Mouse (Mus musculus): Measurements from ENCODE around the gene Fmc1. TPM values are rescaled to one million over a fixed set of nuclear protein-coding genes. Genes with fewer than 3 reads are reported as not detected.
"Not testable (repeated sequence)": the region's sequence is repeated elsewhere in the genome, so short reads cannot be mapped to it uniquely, and the experiment has no call there.

Gene Fmc1
- polyA plus RNA-seq, 1 experiment from 2014 or later: 121 TPM

GRCm38 (mm10) chr6:38544141-38544540 is 10.8 kb downstream of the Fmc1 start:
- not testable (repeated sequence) for H3K9me3 ChIP-seq (replicated peaks); H3K4me3 ChIP-seq; DNase-seq (ENCODE audit: low spot score); H3K27me3 ChIP-seq (ENCODE audit: low read depth, poor library complexity, severe bottlenecking); H3K27ac ChIP-seq (replicated peaks); H3K4me1 ChIP-seq
- over 99% methylated on average over 4 of the region's 5 CpGs for WGBS
- peaks cover 13% of the 10 kb centered on the region for H3K36me3 ChIP-seq

- WGBS: 92% methylated on average over 2 of the region's 2 CpGs
- not testable (repeated sequence) for H3K27me3 ChIP-seq (ENCODE audit: low read depth, poor library complexity, severe bottlenecking); H3K36me3 ChIP-seq; DNase-seq (ENCODE audit: low spot score); H3K27ac ChIP-seq (replicated peaks); H3K9me3 ChIP-seq (replicated peaks); H3K4me1 ChIP-seq; H3K4me3 ChIP-seq
These were observed 13.7 kb downstream of the Fmc1 start for GRCm38 (mm10) chr6:38547005-38547404.

GRCm38 (mm10) chr6:38547707-38548106 is 14.4 kb downstream of the Fmc1 start:
- Histone ChIP-seq H3K27ac (replicated peaks) (no peak overlapping the region), H3K36me3 (no peaks in the 10 kb centered on the region), H3K27me3 (ENCODE audit: low read depth, poor library complexity, severe bottlenecking) (no peaks in the 10 kb centered on the region), H3K9me3 (replicated peaks) (no peaks in the 10 kb centered on the region), H3K4me3 (no peak overlapping the region), H3K4me1 (peaks cover 8% of the 10 kb centered on the region)
- WGBS: 89% methylated on average over 1 of the region's 1 CpGs
- DNase-seq (ENCODE audit: low spot score): no peak

GRCm38 (mm10) chr6:38548595-38548994 is 15.3 kb downstream of the Fmc1 start:
- H3K36me3 ChIP-seq; DNase-seq (ENCODE audit: low spot score); H3K27ac ChIP-seq (replicated peaks); H3K27me3 ChIP-seq (ENCODE audit: low read depth, poor library complexity, severe bottlenecking); H3K4me3 ChIP-seq; H3K9me3 ChIP-seq (replicated peaks): not testable (repeated sequence)
- H3K4me1 ChIP-seq: peaks cover 15% of the 10 kb centered on the region
- 93% methylated on average over 7 of the region's 7 CpGs for WGBS

GRCm38 (mm10) chr6:38549840-38550239 is 16.5 kb downstream of the Fmc1 start:
- not testable (repeated sequence) for DNase-seq (ENCODE audit: low spot score); H3K27me3 ChIP-seq (ENCODE audit: low read depth, poor library complexity, severe bottlenecking); H3K36me3 ChIP-seq; H3K9me3 ChIP-seq (replicated peaks)
- Histone ChIP-seq H3K4me3 (peak overlapping the region; percentile 89), H3K4me1 (peaks cover 26% of the 10 kb centered on the region), H3K27ac (replicated peaks) (peak overlapping the region; percentile 99; the same call in 1 of the 2 replicates)
- WGBS: 85% methylated on average over 6 of the region's 6 CpGs

- peaks cover 26% of the 10 kb centered on the region for H3K4me1 ChIP-seq
- H3K36me3 ChIP-seq: peaks cover 15% of the 10 kb centered on the region
- H3K27ac ChIP-seq (replicated peaks): peak overlapping the region; percentile 99
- WGBS: 10% methylated on average over 28 of the region's 28 CpGs
- no peak for DNase-seq (ENCODE audit: low spot score)
- H3K27me3 ChIP-seq (ENCODE audit: low read depth, poor library complexity, severe bottlenecking): no peaks in the 10 kb centered on the region
- no peaks in the 10 kb centered on the region for H3K9me3 ChIP-seq (replicated peaks)
- peak overlapping the region; percentile 89 for H3K4me3 ChIP-seq
These were observed 17.2 kb downstream of the Fmc1 start for GRCm38 (mm10) chr6:38550250-38551061.

GRCm38 (mm10) chr6:38551062-38551988 is 18.0 kb downstream of the Fmc1 start, which contains the start of gene Luc7l2:
Luc7l2 (plus strand) TSS chr6:38551334.
- peak; percentile 97 for DNase-seq (ENCODE audit: low spot score)
- H3K27ac ChIP-seq (replicated peaks): peak within 1 kb of the TSS; percentile 99
- under 1% methylated on average over 90 of the region's 98 CpGs for WGBS
- H3K4me3 ChIP-seq: peak within 1 kb of the TSS; percentile 89
- H3K9me3 ChIP-seq (replicated peaks): no peaks in the 10 kb centered on the region
- H3K27me3 ChIP-seq (ENCODE audit: low read depth, poor library complexity, severe bottlenecking): no peaks in the 10 kb centered on the region
- peaks cover 23% of the 10 kb centered on the region for H3K36me3 ChIP-seq
- H3K4me1 ChIP-seq: peaks cover 29% of the 10 kb centered on the region

- H3K9me3 ChIP-seq (replicated peaks): no peaks in the 10 kb centered on the region
- peak; percentile 99 for DNase-seq (ENCODE audit: low spot score)
- H3K4me3 ChIP-seq: peak overlapping the region; percentile 89
- H3K27ac ChIP-seq (replicated peaks): peak overlapping the region; percentile 99
- peaks cover 31% of the 10 kb centered on the region for H3K36me3 ChIP-seq
- WGBS: under 1% methylated on average over 32 of the region's 32 CpGs
- peaks cover 29% of the 10 kb centered on the region for H3K4me1 ChIP-seq
- H3K27me3 ChIP-seq (ENCODE audit: low read depth, poor library complexity, severe bottlenecking): no peaks in the 10 kb centered on the region
These were observed 18.8 kb downstream of the Fmc1 start for GRCm38 (mm10) chr6:38551989-38552635.

GRCm38 (mm10) chr6:38552636-38553000 is 19.3 kb downstream of the Fmc1 start:
- 34% methylated on average over 5 of the region's 5 CpGs for WGBS
- H3K4me1 ChIP-seq: peaks cover 29% of the 10 kb centered on the region
- H3K4me3 ChIP-seq: peak overlapping the region; percentile 89
- H3K9me3 ChIP-seq (replicated peaks): no peaks in the 10 kb centered on the region
- peak overlapping the region; percentile 99 for H3K27ac ChIP-seq (replicated peaks)
- peaks cover 36% of the 10 kb centered on the region for H3K36me3 ChIP-seq
- no peaks in the 10 kb centered on the region for H3K27me3 ChIP-seq (ENCODE audit: low read depth, poor library complexity, severe bottlenecking)
- DNase-seq (ENCODE audit: low spot score): no peak

- Histone ChIP-seq H3K27ac (replicated peaks) (no peak overlapping the region), H3K9me3 (replicated peaks) (no peaks in the 10 kb centered on the region), H3K4me3 (no peak overlapping the region), H3K36me3 (peaks cover 97% of the 10 kb centered on the region), H3K27me3 (ENCODE audit: low read depth, poor library complexity, severe bottlenecking) (no peaks in the 10 kb centered on the region), H3K4me1 (no peaks in the 10 kb centered on the region)
- DNase-seq (ENCODE audit: low spot score): no peak
- 82% methylated on average over 2 of the region's 2 CpGs for WGBS
These were observed 42.8 kb downstream of the Fmc1 start for GRCm38 (mm10) chr6:38576096-38576495.

GRCm38 (mm10) chr6:38580112-38580857 is 47.0 kb downstream of the Fmc1 start:
- WGBS: 95% methylated on average over 3 of the region's 3 CpGs
- H3K27ac ChIP-seq (replicated peaks): no peak overlapping the region

GRCm38 (mm10) chr6:38581711-38582110 is 48.4 kb downstream of the Fmc1 start:
- WGBS: 93% methylated on average over 3 of the region's 3 CpGs
- Histone ChIP-seq H3K9me3 (replicated peaks) (no peaks in the 10 kb centered on the region), H3K4me1 (no peaks in the 10 kb centered on the region), H3K27ac (replicated peaks) (no peak overlapping the region), H3K4me3 (no peak overlapping the region), H3K27me3 (ENCODE audit: low read depth, poor library complexity, severe bottlenecking) (no peaks in the 10 kb centered on the region), H3K36me3 (peaks cover 91% of the 10 kb centered on the region)
- DNase-seq (ENCODE audit: low spot score): no peak

More at GRCm38 (mm10) chr6:38580112-38580857, 47.0 kb downstream of the Fmc1 start:
- Histone ChIP-seq H3K9me3 (replicated peaks) (no peaks in the 10 kb centered on the region), H3K4me3 (no peak overlapping the region), H3K36me3 (peaks cover 90% of the 10 kb centered on the region), H3K4me1 (no peaks in the 10 kb centered on the region), H3K27me3 (ENCODE audit: low read depth, poor library complexity, severe bottlenecking) (no peaks in the 10 kb centered on the region)
- DNase-seq (ENCODE audit: low spot score): no peak
